Mouse (Mus musculus) adipocyte (in vitro differentiated cells): ENCODE data around the gene Chrm3.

Experiments used
- DNase-seq: peaks from one replicate; pipeline ENCODE4 v3.0.0-alpha.2; 2016; ENCODE audit warnings: low spot score

Gene Chrm3

GRCm38 (mm10) chr13:9985648-9986047 is 375.0 kb downstream of the Chrm3 start:
- no peak for DNase-seq

- no peak for DNase-seq
Observed at GRCm38 (mm10) chr13:9983293-9983692, 377.4 kb downstream of the Chrm3 start.

GRCm38 (mm10) chr13:9977699-9978098 is 382.9 kb downstream of the Chrm3 start:
- DNase-seq = no peak

GRCm38 (mm10) chr13:9973742-9974321 is 386.8 kb downstream of the Chrm3 start:
- no peak for DNase-seq

- no peak for DNase-seq
Observed at GRCm38 (mm10) chr13:9971845-9972244, 388.8 kb downstream of the Chrm3 start.

GRCm38 (mm10) chr13:9952619-9953018 is 408.0 kb downstream of the Chrm3 start:
- no peak for DNase-seq

- DNase-seq = no peak
Observed at GRCm38 (mm10) chr13:9951376-9951775, 409.3 kb downstream of the Chrm3 start.

GRCm38 (mm10) chr13:9949091-9949490 is 411.6 kb downstream of the Chrm3 start:
- no peak for DNase-seq

GRCm38 (mm10) chr13:9940186-9940585 is 420.5 kb downstream of the Chrm3 start:
- peak; percentile 74 for DNase-seq

GRCm38 (mm10) chr13:9938798-9939485 is 421.7 kb downstream of the Chrm3 start:
- no peak for DNase-seq

GRCm38 (mm10) chr13:9932714-9933113 is 427.9 kb downstream of the Chrm3 start:
- no peak for DNase-seq

- no peak for DNase-seq
Observed at GRCm38 (mm10) chr13:9930606-9931005, 430.0 kb downstream of the Chrm3 start.

- DNase-seq = peak; percentile 44
Observed at GRCm38 (mm10) chr13:9929978-9930377, 430.7 kb downstream of the Chrm3 start.

GRCm38 (mm10) chr13:9921150-9921549 is 439.5 kb downstream of the Chrm3 start:
- DNase-seq = no peak

- DNase-seq = no peak
Observed at GRCm38 (mm10) chr13:9912697-9913096, 447.9 kb downstream of the Chrm3 start.

- DNase-seq = no peak
Observed at GRCm38 (mm10) chr13:9908707-9909106, 451.9 kb downstream of the Chrm3 start.

GRCm38 (mm10) chr13:9907202-9907601 is 453.4 kb downstream of the Chrm3 start:
- no peak for DNase-seq

- no peak for DNase-seq
Observed at GRCm38 (mm10) chr13:9904455-9904854, 456.2 kb downstream of the Chrm3 start.

- DNase-seq = no peak
Observed at GRCm38 (mm10) chr13:9900653-9901385, 459.8 kb downstream of the Chrm3 start.

- DNase-seq = no peak
Observed at GRCm38 (mm10) chr13:9898664-9899369, 461.8 kb downstream of the Chrm3 start.

- DNase-seq = no peak
Observed at GRCm38 (mm10) chr13:9897231-9897630, 463.4 kb downstream of the Chrm3 start.

- DNase-seq = no peak
Observed at GRCm38 (mm10) chr13:9895045-9895625, 465.5 kb downstream of the Chrm3 start.
